Mouse (Mus musculus): ENCODE results near the gene Fh1.
A peak's percentile ranks its signal among the peaks of the same experiment; 100 is the strongest.

DNA sequence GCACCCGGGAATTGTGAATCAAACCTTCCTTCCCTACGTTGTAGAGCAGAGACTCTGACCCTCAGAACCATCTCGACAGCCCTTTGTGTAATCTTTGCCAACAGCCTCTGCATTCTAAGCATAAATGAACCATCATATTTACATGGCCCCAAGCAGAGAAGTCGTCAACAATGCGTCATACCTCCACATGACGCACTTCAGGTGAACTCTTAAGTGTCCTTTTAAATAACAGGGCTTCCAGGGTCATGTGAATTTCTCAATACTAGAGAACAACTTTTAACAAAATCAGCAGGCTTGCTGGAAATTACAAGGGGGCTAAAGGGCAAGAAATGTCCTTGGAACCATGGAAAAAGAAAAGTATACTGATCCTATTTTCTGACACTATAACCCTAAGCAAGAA, 1.8 kb downstream of the Fh1 start:
- no peak for TF ChIP-seq CTCF (IDR thresholded peaks at IDR 0.05)
- peak; percentile 82 for TF ChIP-seq EP300 (IDR thresholded peaks at IDR 0.05)
